Mouse (Mus musculus) left cerebral cortex, adult 11 months (tissue): Measurements from ENCODE around the gene Tsr1.

Experiments used
- DNase-seq: peaks from one replicate; pipeline ENCODE4 v3.0.0; 2022; ENCODE audit warnings: low spot score

The Tsr1 gene

DNA sequence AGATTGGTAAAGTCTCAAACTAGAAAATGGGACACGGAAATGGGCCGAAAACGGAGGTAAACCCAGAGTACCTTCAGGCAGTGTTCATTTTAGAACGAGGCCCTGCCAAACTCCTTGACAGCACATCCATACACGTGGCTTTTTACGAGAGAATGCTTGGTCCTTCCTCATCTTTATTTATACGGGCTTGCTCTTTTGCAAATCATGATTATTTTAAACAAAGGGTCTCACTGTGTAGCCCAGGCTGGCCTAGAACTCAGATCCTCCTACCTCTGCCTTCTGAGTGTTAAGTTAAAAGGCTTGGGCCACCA lies 601 bp downstream of the Tsr1 start:
- no peak for DNase-seq

DNA sequence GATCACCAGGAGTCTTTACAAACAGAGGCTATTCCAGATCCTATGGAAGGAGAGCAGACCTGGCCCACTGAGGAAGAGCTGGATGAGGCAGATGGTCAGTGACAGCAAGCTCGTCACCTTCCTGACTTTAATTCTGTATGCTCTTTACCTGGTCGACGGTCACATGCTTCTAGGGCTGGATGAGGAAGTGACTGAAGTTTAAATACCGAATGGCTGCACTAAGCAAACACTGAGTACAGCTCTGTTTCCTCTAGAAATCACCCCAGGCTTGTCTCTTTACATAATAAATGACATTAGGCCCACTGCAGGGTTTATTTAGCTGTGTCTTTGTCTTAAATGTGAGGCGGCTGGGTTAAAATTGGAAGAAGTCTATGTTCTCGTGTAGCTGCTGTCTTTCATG lies 3.7 kb downstream of the Tsr1 start:
- DNase-seq, result no peak

DNA sequence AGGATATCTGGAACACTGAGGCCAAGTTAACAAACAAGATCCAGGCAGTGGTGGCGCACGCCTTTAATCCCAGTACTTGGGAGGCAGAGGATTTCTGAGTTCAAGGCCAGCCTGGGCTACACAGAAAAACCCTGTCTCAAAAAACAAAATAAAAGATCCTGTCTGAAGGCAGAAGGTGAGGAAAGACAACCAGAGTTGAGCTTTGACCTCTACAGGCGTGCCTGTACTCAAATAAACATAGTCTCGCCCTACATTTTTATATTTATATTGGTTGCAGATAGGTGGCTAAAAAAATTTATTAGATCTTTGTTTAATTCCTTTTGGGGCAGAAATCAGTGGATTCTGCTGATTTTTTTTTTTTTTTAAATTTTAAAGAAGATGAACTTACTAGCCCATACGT lies 4.5 kb downstream of the Tsr1 start:
- DNase-seq, result no peak

DNA sequence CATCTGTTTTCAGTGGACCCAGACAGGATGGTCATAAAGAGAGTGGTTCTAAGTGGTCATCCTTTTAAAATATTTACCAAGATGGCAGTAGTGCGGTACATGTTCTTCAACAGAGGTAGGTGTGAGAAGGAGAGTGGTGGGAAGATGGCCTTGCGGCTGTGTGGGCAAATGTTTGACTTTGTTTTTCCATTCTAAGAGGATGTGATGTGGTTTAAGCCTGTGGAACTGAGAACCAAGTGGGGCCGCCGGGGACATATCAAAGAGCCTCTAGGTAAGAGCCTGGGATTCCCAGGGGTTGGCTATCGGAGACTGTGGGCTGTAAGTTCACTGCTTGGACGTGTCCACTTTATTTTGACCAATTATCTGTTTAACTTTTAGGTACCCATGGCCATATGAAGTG lies 10.0 kb downstream of the Tsr1 start:
- no peak for DNase-seq

DNA sequence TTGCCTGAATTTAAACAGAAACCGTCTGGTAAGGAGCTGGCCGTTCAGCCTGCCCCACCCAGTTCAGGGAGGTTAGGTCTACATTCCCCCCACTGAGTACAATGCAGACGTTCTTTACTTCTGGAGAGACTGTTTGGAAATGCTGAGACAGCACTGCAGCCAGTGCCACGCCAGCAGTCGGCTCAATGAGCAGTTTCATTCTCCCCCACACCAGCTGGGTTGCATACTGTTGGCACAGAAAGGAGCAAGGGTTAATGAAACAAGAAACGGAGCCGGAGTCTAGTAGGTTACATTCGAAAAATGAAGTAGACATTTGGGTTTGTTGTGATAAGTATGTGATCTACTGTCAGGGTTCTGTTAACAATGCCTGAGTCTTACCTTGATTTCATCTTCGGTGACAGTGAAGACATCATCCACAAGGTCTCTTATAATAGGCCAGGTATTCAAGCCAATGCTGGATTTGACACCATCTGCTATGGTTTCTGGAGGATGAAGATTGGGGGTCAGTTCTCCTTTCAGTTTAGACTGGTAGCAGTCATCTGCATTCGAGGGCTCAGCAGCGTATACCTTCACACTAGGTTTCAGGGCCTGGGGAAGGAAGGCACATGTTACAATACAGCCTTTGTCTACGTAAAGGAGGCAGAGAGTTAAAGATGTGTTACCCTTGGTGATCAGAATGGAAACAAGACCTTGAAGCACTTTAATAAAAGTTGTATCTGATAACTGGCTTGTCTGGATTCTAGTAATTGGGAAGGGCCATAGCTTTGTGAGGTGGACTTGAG lies 10.9 kb downstream of the Tsr1 start:
- DNase-seq, result no peak

DNA sequence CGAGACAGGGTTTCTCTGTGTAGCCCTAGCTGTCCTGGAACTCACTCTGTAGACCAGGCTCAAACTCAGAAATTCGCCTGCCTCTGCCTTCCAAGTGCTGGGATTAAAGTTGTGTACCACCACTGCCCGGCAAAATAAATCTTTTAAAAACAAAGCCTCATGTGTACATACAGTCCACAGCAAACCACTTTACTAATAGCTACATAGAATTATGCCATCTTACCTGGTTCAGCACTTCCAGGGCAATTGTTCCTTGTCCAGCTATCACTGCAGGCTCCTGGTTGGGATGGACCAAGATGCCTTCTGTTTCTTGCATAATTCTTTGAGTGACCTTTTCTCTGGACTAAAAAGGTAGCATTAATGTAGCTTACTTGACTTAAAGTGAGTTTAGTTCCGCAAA lies 12.1 kb downstream of the Tsr1 start:
- DNase-seq, result no peak

DNA sequence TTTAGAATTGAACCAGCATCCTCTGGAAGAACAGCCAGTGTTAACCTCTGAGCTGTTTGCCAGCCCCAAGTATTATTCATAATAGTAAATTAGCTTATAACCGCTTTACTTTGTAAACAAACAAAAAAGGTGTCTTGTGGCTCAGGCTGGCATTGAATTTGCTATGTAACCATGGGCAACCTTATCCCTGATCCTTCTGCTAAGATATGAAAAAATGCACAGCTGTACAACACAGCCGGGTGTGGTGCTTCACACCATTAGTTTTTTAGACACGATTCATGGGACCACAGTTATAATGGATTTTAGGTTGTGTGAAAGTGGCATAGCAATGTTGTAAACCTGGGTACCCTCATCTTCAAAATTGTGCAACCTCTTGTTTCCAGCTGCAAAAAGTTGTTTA lies 14.6 kb downstream of the Tsr1 start:
- DNase-seq, result no peak

DNA sequence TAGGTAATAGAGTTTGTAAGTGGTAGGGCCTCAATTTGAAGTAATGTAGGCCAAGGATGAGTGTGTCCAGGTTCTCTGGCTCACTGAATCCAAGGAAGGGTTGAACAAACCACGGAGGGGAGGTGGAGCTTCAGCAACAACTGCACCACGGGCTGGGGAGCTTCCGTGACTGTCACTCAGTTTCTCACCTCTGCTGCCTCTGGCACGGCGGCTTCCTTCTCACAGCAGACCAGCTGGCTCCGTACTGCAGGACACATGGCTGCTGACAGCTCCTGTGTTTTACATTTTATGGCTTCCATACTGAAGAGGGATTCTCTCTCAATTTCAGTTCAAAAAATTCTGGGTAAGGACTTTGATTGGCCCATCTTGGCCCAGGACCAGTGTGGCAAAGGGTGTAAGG lies 21.4 kb downstream of the Tsr1 start:
- no peak for DNase-seq

DNA sequence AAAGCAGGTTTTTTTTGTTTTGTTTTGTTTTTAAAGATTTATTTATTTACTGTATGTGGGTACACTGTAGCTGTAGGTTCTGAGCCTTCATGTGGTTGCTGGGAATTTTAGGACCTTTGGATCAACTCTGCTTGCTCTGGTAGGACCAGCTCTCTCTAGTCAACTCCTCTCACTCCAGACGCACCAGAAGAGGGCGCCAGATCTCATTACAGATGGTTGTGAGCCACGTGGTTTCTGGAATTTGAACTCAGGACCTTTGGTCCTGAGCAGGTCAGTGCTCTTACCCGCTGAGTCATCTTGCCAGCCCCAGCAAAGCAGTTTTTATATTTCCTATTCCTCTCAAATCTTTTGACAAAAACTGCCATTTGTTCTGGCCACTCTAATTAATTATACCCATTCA lies 26.3 kb downstream of the Tsr1 start:
- no peak for DNase-seq

DNA sequence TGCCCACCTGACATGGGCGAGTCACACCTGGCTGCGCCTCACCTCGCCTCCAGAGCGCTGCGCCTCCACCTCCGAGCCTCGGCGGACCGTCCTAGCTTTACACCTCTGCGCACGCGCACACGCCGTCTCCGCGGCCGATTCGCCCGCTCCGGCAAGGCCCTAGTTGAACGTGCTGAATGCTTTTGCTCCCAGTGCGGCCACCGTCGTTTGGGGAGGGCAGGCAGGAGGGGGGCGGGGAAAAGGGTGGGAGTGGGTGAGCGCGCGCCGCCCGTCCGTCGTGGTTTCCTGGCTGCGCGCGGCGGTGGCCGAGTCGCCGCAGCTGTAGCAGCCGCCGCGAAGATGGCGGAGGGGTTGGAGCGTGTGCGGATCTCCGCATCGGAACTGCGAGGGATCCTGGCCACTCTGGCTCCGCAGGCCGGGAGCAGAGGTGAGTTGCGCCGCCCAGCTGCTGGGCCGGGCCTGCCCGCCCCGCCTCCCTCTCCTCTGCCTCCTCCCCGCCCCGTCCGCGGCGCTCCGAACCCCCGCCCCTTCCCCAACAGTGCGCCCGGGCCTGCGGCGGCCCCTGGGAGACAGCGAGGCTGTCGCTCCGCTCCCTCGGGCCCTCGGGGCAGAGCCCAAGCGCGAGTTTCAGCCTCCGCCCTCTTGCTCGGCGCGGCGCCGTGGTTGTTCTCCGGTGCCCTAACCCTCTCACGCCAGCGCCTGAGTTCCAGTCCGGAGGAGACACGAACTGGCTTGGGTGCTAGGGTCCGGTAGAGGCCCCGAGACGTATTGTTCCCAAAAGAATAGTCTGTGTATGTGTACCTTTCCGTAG lies 27.9 kb downstream of the Tsr1 start, which contains the start of the genes Smg6 and Srr:
Smg6 (plus strand) TSS at position 247 of the 811 bp plus-strand sequence.
Srr (minus strand) TSS at position 372 of the 811 bp plus-strand sequence.
- DNase-seq, result peak; percentile 85

DNA sequence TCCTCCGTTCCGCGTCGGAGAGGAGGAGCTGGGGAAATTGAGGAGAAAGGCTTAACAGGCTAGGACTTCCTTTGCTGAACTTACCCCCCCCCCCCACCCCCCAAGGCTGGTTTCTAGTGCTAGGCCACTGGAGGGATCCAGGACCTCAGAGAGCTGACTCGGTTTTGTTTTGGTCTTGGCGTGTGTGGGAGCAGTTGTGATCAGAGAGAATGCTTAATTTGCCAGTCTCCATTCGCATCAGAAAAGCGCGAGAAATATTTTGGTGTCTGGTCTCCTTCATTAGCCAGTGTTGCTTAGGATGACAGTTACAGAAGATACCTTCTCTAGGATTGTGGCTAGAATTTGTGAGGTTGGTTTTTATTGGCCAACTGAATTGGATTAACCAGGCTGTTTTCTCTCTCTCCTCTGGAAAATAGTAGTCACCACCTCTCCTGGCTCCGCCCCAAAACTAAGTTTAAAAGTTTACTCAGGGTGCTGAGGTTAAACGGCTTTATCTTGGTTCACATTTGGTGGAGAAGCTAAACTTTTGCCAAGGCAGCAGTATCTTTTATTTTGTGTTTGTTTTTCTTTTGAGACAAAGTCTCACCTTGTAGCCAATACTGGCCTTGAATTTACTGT lies 28.6 kb downstream of the Tsr1 start:
- no peak for DNase-seq

DNA sequence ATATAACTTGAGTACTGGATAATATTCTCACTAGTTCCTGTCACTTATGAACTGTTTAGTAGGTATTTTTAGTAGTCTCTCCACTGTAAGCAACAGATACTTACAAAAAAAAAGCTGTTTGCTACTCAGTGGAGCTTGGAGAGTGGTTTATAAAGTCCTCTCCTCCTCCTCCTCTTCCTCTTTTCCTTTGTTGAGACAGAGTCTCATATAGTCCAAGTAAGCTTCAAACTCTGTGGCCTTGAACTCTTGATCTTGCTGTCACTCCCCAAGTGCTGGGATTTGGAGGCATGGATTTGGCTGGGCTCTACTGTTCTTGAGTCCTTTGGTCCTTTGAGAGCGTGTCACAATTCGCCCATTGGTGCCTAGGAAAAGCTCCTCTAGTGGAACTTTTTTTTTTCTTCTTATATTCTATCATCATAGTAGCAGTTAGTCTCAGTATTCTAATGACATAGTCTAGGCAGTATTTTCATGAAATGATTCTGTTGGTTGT lies 29.4 kb downstream of the Tsr1 start:
- DNase-seq, result no peak

DNA sequence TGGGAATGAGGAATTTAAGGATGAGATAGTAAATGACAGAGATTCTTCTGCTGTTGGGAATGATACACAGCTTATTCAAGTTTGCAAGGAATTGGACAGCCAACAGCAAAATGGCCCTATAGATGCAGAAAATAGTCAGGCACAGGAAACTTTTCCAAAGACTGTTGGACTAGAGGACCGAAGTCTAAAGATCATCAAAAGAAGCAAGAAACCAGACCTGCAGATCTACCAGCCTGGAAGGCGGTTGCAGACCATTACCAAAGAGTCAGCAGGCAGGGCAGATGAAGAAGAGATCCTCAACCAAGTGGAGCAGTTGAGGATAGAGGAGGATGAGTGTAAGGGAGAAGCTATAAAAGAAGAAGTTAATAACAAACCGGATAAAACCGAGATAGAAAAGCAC lies 31.2 kb downstream of the Tsr1 start:
- DNase-seq, result no peak

DNA sequence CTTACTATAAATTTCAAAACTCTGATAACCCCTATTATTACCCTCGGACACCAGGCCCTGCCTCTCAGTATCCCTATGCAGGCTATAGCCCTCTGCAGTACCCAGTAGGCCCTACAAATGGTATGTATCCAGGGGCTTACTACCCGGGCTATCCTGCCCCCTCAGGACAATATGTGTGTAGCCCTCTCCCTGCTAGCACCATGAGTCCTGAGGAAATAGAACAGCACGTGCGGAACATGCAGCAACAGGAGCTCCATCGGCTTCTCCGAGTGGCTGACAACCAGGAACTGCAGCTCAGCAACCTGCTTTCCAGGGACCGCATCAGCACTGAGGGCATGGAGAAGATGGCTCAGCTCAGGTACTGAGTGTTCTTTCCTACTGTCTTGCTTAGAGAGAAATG lies 32.5 kb downstream of the Tsr1 start:
- no peak for DNase-seq

DNA sequence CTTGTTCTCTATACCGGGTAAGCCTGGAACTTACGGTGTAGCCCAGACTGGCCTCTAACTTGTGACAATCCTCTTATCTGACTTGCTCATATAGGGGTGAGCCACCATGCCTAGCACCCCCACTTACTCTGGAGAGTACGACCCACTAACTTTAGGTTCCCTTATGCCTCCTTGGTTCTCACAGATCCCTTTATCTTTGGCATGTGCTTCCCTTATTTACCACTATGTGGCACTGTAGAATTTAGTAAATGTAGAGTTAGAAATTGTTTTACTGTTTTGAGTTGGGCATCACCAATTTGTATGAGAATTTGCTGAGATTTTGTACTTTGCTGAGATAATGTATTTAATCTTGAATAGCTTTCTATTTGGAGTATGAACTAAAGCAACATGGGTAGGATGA lies 48.5 kb downstream of the Tsr1 start:
- peak; percentile 38 for DNase-seq

DNA sequence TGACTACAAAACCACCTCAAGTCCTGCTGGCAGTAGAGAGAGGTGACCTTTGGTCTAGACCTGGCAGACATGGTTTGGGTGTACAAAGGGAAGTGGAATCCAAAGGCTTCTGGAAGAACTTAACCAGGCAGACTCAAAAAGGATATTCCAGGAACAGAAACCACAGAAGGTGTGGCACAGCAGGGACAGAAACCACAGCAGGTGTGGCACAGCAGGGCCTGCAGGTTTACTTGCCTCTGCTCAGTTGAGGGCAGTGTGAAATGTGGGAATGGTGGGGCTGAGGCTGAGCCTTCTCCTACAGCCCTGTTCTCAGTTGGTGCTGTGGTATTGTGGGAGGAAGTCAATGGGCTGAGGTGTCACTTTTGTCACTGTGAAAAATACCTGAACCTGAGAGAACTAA lies 57.0 kb downstream of the Tsr1 start:
- DNase-seq, result no peak

DNA sequence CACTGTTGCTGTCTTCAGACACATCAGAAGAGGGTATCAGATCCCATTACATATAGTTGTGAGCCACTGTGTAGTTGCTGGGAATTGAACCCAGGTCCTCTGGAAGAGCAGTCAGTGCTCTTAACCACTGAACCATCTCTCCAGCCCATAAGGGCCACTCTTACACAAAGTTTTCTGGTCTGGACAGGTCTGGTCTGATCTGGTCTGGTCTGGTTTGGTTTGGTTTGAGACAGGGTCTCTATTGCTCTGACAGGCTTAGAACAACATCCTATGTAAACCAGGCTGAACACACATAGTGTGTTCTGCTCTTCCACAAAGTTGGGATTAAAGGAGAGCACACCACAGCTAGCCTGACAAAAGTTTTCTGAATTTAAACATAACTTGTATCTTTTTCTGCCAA lies 58.1 kb downstream of the Tsr1 start:
- no peak for DNase-seq

DNA sequence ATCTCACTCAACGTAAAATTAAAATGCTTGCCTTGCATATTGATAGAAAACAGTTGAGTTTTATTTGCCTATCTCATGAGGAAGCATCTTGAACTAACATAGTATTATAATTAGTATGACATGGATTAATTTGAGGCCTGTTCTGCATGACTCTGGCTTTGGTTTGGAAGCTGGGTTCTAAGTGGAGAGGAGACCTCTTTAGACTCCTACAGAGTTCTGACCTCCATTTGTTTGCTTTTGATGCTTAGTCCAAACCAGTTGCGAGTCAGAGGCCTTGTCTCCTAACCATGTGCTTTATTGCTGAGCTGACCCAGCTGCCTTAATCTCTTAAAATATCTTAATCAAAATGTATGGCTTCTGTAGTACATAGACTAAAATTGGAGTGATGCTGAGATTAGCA lies 59.7 kb downstream of the Tsr1 start:
- DNase-seq, result no peak
